Mouse (Mus musculus): ENCODE results near the gene Srgap3. TPM values are rescaled to one million over a fixed set of nuclear protein-coding genes. Genes with fewer than 3 reads are reported as not detected.

Gene Srgap3
- polyA plus RNA-seq, 1 experiment from 2014 or later: 0.35 TPM

- H3K4me3 ChIP-seq (ENCODE audit: low read depth, low read length): no peak overlapping the region
- no peak for DNase-seq (ENCODE audit: low spot score)
- no peak overlapping the region for H3K4me2 ChIP-seq (replicated peaks; ENCODE audit: low read depth, low read length)
- 65% methylated on average over 6 of the region's 6 CpGs for WGBS
- no peaks in the 10 kb centered on the region for H3K27me3 ChIP-seq (replicated peaks; ENCODE audit: insufficient read depth, low read length)
- H3K4me1 ChIP-seq (ENCODE audit: insufficient read depth, low read depth, low read length): no peaks in the 10 kb centered on the region
- H3K36me3 ChIP-seq (ENCODE audit: insufficient read depth, low read length): no peaks in the 10 kb centered on the region
- no peaks in the 10 kb centered on the region for H3K9me3 ChIP-seq (ENCODE audit: low read length)
- no peak overlapping the region for H3K9ac ChIP-seq (replicated peaks; ENCODE audit: low read depth)
- H3K27ac ChIP-seq (ENCODE audit: low read length): no peak overlapping the region
- ATAC-seq: no peak
- TF ChIP-seq CTCF (IDR thresholded peaks at IDR 0.05) (no peak), EP300 (IDR thresholded peaks at IDR 0.05) (no peak)
Observed at GRCm38 (mm10) chr6:112857057-112857456, 90.0 kb downstream of the Srgap3 start.

GRCm38 (mm10) chr6:112855183-112855582, 91.9 kb downstream of the Srgap3 start:
- H3K36me3 ChIP-seq (ENCODE audit: insufficient read depth, low read length): no peaks in the 10 kb centered on the region
- 63% methylated on average over 6 of the region's 6 CpGs for WGBS
- no peak for TF ChIP-seq CTCF (IDR thresholded peaks at IDR 0.05)
- no peak for TF ChIP-seq EP300 (IDR thresholded peaks at IDR 0.05)
- no peak overlapping the region for H3K4me3 ChIP-seq (ENCODE audit: low read depth, low read length)
- H3K9me3 ChIP-seq (ENCODE audit: low read length): no peaks in the 10 kb centered on the region
- H3K27me3 ChIP-seq (replicated peaks; ENCODE audit: insufficient read depth, low read length): no peaks in the 10 kb centered on the region
- no peaks in the 10 kb centered on the region for H3K4me1 ChIP-seq (ENCODE audit: insufficient read depth, low read depth, low read length)
- ATAC-seq (peak; percentile 54), DNase-seq (ENCODE audit: low spot score) (peak; percentile 60)
- H3K27ac ChIP-seq (ENCODE audit: low read length): no peak overlapping the region
- H3K4me2 ChIP-seq (replicated peaks; ENCODE audit: low read depth, low read length): no peak overlapping the region
- H3K9ac ChIP-seq (replicated peaks; ENCODE audit: low read depth): no peak overlapping the region

DNA sequence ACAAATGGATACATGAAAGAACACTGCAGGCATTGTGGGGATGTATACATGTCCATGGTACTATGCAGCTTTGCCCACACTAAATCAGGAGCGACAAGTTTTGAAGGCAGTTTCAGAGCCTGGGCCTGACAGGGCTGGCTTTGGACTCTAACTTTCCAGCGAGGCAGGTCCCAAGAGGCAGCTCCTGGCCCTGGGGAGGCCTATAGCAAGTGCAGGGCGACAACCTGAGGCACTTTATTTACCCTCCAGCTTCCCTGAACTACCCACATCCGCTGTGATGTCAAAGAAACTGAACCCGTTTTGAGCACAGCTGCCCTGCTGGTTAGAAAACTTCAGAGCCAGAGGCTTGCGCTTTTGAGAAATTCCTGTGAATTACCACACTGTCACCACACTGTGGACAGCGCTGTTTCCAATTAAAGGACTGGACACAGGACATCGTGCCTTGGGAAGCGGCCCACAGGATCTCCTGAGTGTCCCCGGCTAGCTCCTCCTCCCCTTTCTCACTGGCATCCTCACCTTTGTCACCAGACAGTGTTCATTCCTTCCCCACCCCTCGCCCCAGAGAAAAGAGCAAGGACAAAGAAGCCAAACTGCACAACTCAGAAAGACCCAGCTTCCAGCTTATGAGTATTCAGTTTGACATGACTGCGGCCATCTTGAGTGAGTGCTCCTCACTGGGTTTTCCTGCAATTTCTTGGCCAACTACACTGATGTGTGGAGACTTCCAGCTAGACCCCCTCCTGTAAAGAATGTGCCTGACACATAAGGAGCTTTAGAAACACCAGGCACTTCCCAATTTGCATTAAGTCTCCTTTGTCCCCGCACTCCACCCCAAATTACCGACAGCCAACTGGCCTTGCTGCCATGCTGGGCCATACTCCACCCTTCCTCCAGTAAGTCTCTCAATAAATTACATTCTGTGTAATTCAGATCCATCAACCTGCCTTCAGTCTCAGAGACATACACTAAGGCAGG, 94.5 kb downstream of the Srgap3 start:
- ATAC-seq (no peak), DNase-seq (ENCODE audit: low spot score) (peak; percentile 18)
- Histone ChIP-seq H3K9me3 (ENCODE audit: low read length) (no peaks in the 10 kb centered on the region), H3K4me2 (replicated peaks; ENCODE audit: low read depth, low read length) (no peak overlapping the region), H3K27me3 (replicated peaks; ENCODE audit: insufficient read depth, low read length) (no peaks in the 10 kb centered on the region), H3K36me3 (ENCODE audit: insufficient read depth, low read length) (no peaks in the 10 kb centered on the region), H3K4me1 (ENCODE audit: insufficient read depth, low read depth, low read length) (no peaks in the 10 kb centered on the region), H3K9ac (replicated peaks; ENCODE audit: low read depth) (no peak overlapping the region), H3K27ac (ENCODE audit: low read length) (no peak overlapping the region), H3K4me3 (ENCODE audit: low read depth, low read length) (no peak overlapping the region)
- TF ChIP-seq EP300 (IDR thresholded peaks at IDR 0.05) (no peak), CTCF (IDR thresholded peaks at IDR 0.05) (no peak)
- WGBS: 66% methylated on average over 14 of the region's 14 CpGs

GRCm38 (mm10) chr6:112850745-112851144, 96.3 kb downstream of the Srgap3 start:
- H3K9me3 ChIP-seq (ENCODE audit: low read length): no peaks in the 10 kb centered on the region
- no peaks in the 10 kb centered on the region for H3K4me1 ChIP-seq (ENCODE audit: insufficient read depth, low read depth, low read length)
- ATAC-seq: no peak
- DNase-seq (ENCODE audit: low spot score): no peak
- no peak overlapping the region for H3K27ac ChIP-seq (ENCODE audit: low read length)
- no peak overlapping the region for H3K4me2 ChIP-seq (replicated peaks; ENCODE audit: low read depth, low read length)
- no peak overlapping the region for H3K4me3 ChIP-seq (ENCODE audit: low read depth, low read length)
- no peaks in the 10 kb centered on the region for H3K36me3 ChIP-seq (ENCODE audit: insufficient read depth, low read length)
- TF ChIP-seq EP300 (IDR thresholded peaks at IDR 0.05) (no peak), CTCF (IDR thresholded peaks at IDR 0.05) (no peak)
- H3K9ac ChIP-seq (replicated peaks; ENCODE audit: low read depth): no peak overlapping the region
- no peaks in the 10 kb centered on the region for H3K27me3 ChIP-seq (replicated peaks; ENCODE audit: insufficient read depth, low read length)
- WGBS: 39% methylated on average over 5 of the region's 5 CpGs

GRCm38 (mm10) chr6:112848629-112849180, 98.4 kb downstream of the Srgap3 start:
- Histone ChIP-seq H3K9me3 (ENCODE audit: low read length) (no peaks in the 10 kb centered on the region), H3K27me3 (replicated peaks; ENCODE audit: insufficient read depth, low read length) (no peaks in the 10 kb centered on the region), H3K4me3 (ENCODE audit: low read depth, low read length) (no peak overlapping the region), H3K9ac (replicated peaks; ENCODE audit: low read depth) (no peak overlapping the region), H3K36me3 (ENCODE audit: insufficient read depth, low read length) (no peaks in the 10 kb centered on the region), H3K27ac (ENCODE audit: low read length) (no peak overlapping the region), H3K4me1 (ENCODE audit: insufficient read depth, low read depth, low read length) (no peaks in the 10 kb centered on the region), H3K4me2 (replicated peaks; ENCODE audit: low read depth, low read length) (no peak overlapping the region)
- TF ChIP-seq CTCF (IDR thresholded peaks at IDR 0.05) (no peak), EP300 (IDR thresholded peaks at IDR 0.05) (no peak)
- 84% methylated on average over 8 of the region's 8 CpGs for WGBS
- DNase-seq (ENCODE audit: low spot score): no peak
- no peak for ATAC-seq

GRCm38 (mm10) chr6:112846863-112847262, 100.2 kb downstream of the Srgap3 start:
- Histone ChIP-seq H3K9ac (replicated peaks; ENCODE audit: low read depth) (no peak overlapping the region), H3K9me3 (ENCODE audit: low read length) (no peaks in the 10 kb centered on the region), H3K27me3 (replicated peaks; ENCODE audit: insufficient read depth, low read length) (no peaks in the 10 kb centered on the region), H3K27ac (ENCODE audit: low read length) (no peak overlapping the region), H3K4me2 (replicated peaks; ENCODE audit: low read depth, low read length) (no peak overlapping the region), H3K4me3 (ENCODE audit: low read depth, low read length) (no peak overlapping the region), H3K36me3 (ENCODE audit: insufficient read depth, low read length) (no peaks in the 10 kb centered on the region), H3K4me1 (ENCODE audit: insufficient read depth, low read depth, low read length) (no peaks in the 10 kb centered on the region)
- 89% methylated on average over 9 of the region's 9 CpGs for WGBS
- ATAC-seq (no peak), DNase-seq (ENCODE audit: low spot score) (no peak)
- TF ChIP-seq CTCF (IDR thresholded peaks at IDR 0.05) (no peak), EP300 (IDR thresholded peaks at IDR 0.05) (no peak)

Data from lung, postnatal 0 days (tissue).